ENCODE assay signal across 8 mouse cellular contexts in the genomic region with DNA sequence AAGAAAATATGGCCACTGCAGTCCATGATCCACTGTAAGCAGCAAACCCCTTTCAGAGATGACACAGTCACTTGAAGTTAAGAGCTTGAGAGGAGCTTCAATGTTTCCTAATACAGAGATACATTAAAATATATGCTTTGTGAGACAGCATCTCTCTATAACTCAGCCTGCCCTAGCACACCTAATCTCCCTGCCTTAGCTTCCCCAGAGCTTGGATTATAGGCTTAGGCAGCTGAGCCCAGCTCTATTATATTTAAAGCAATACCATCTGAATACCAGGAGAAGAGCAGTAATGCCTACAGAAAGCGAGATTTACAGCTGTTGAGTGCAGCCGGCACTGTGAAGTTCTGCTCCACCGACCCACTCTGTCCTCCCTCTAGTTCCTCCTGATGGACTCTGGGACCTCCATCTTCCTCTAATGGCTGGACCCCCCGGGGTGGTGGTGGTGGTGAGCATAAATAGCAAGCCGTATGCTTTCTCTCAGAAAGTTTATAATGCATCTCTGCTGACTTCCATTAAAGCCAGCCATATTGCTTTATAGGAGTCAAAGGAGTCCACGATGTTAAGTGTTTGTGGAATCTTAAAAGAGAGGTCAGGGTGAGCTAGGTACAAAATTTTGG. TPM values are rescaled to one million over a fixed set of nuclear protein-coding genes. Genes with fewer than 3 reads are reported as not detected.
DNase-seq lines count a peak whose midpoint lies in the region; ATAC-seq and TF ChIP-seq lines count a peak whose summit lies in the region.

No protein-coding gene starts in this region.

- no peak for DNase-seq in kidney, postnatal 25 days
- no peak for DNase-seq in G1E (ENCODE audit: low spot score)
- no peak for DNase-seq in hindbrain, embryonic 14.5 days (ENCODE audit: low spot score)
- DNase-seq in midbrain, embryonic 11.5 days (ENCODE audit: low spot score, missing footprints) = peak; percentile 81
- no peak for DNase-seq in urinary bladder, postnatal 10 days (ENCODE audit: low spot score)
- no peak for DNase-seq in left cerebral cortex, postnatal 14 days (ENCODE audit: low spot score in 2 of 2)
- DNase-seq in gastrocnemius, postnatal 36 days = no peak

- intact Hi-C loops in left cerebral cortex, postnatal 14 days (cut with DNase I) = no loop called here
- intact Hi-C loops in gastrocnemius, postnatal 36 days (cut with DNase I) = loop anchor here (2.0 kb wide), 1 partner anchor 24 kb away; no protein-coding TSS in a partner anchor

- H3K4me2 ChIP-seq in kidney, embryonic 14.5 days (replicated peaks; ENCODE audit: low read depth, low read length) = peak overlapping the region; percentile 67; the same call in 1 of the 2 replicates
- no peak overlapping the region for H3K4me2 ChIP-seq in hindbrain, embryonic 14.5 days (replicated peaks)
- H3K4me2 ChIP-seq in midbrain, embryonic 11.5 days = peak overlapping the region; percentile 66; the same call in 1 of the 2 replicates

- peaks cover 6% of the 10 kb centered on the region; the same call in 1 of the 2 replicates for H3K4me1 ChIP-seq in kidney, embryonic 14.5 days (ENCODE audit: control insufficient read depth, insufficient read depth, low read length)
- H3K4me1 ChIP-seq in G1E (ENCODE audit: insufficient read depth, low read depth, low read length) = peaks cover 54% of the 10 kb centered on the region
- peaks cover 21% of the 10 kb centered on the region for H3K4me1 ChIP-seq in hindbrain, embryonic 14.5 days (replicated peaks; ENCODE audit: control insufficient read depth, insufficient read depth, low read length)
- H3K4me1 ChIP-seq in midbrain, embryonic 11.5 days (ENCODE audit: control insufficient read depth, insufficient read depth, low read length) = peaks cover 19% of the 10 kb centered on the region

- H3K27ac ChIP-seq in kidney, embryonic 14.5 days (ENCODE audit: low read depth, low read length) = no peak overlapping the region
- H3K27ac ChIP-seq in hindbrain, embryonic 14.5 days = no peak overlapping the region
- H3K27ac ChIP-seq in midbrain, embryonic 11.5 days (ENCODE audit: low read depth, low read length) = no peak overlapping the region

- no peak overlapping the region for H3K4me3 ChIP-seq in kidney, embryonic 14.5 days (ENCODE audit: low read length)
- H3K4me3 ChIP-seq in G1E (ENCODE audit: low read depth, low read length) = peak overlapping the region; percentile 29; the same call in 1 of the 2 replicates
- no peak overlapping the region for H3K4me3 ChIP-seq in hindbrain, embryonic 14.5 days (replicated peaks; ENCODE audit: low read length)
- H3K4me3 ChIP-seq in midbrain, embryonic 11.5 days (ENCODE audit: low read depth, low read length) = no peak overlapping the region

- WGBS in kidney, embryonic 14.5 days = 39% methylated on average over 6 of the region's 6 CpGs
- 78% methylated on average over 6 of the region's 6 CpGs for WGBS in hindbrain, embryonic 14.5 days
- 60% methylated on average over 6 of the region's 6 CpGs for WGBS in midbrain, embryonic 11.5 days

- no peaks in the 10 kb centered on the region for H3K27me3 ChIP-seq in kidney, embryonic 14.5 days (ENCODE audit: control insufficient read depth, insufficient read depth, low read length)
- H3K27me3 ChIP-seq in G1E (ENCODE audit: insufficient read depth, low read length) = no peaks in the 10 kb centered on the region
- no peaks in the 10 kb centered on the region for H3K27me3 ChIP-seq in hindbrain, embryonic 14.5 days (ENCODE audit: control insufficient read depth, insufficient read depth, low read length)
- no peaks in the 10 kb centered on the region for H3K27me3 ChIP-seq in midbrain, embryonic 11.5 days (ENCODE audit: control insufficient read depth, insufficient read depth, low read length)

- H3K36me3 ChIP-seq in kidney, embryonic 14.5 days (ENCODE audit: control insufficient read depth, insufficient read depth, low read length) = no peaks in the 10 kb centered on the region
- peaks cover 10% of the 10 kb centered on the region for H3K36me3 ChIP-seq in G1E (replicated peaks)
- no peaks in the 10 kb centered on the region for H3K36me3 ChIP-seq in hindbrain, embryonic 14.5 days (replicated peaks; ENCODE audit: control insufficient read depth, insufficient read depth)
- H3K36me3 ChIP-seq in midbrain, embryonic 11.5 days (ENCODE audit: control insufficient read depth, insufficient read depth, low read length) = no peaks in the 10 kb centered on the region

- no peaks in the 10 kb centered on the region for H3K9me3 ChIP-seq in kidney, embryonic 14.5 days (ENCODE audit: control insufficient read depth, low read length)
- H3K9me3 ChIP-seq in G1E (replicated peaks) = no peaks in the 10 kb centered on the region
- no peaks in the 10 kb centered on the region for H3K9me3 ChIP-seq in hindbrain, embryonic 14.5 days (ENCODE audit: control insufficient read depth, low read length)
- no peaks in the 10 kb centered on the region for H3K9me3 ChIP-seq in midbrain, embryonic 11.5 days (ENCODE audit: control insufficient read depth, low read length)

- no peak for TF ChIP-seq CTCF in G1E (IDR thresholded peaks at IDR 0.05; ENCODE audit: low read depth, low read length)

- ATAC-seq in kidney, embryonic 14.5 days (ENCODE audit: low FRiP score, low TSS enrichment) = no peak
- ATAC-seq in G1E (ENCODE audit: extremely low read depth, insufficient number of reproducible peaks, low FRiP score, poor library complexity, severe bottlenecking) = no peak
- no peak for ATAC-seq in hindbrain, embryonic 14.5 days (ENCODE audit: low FRiP score)
- no peak for ATAC-seq in midbrain, embryonic 11.5 days (ENCODE audit: low FRiP score)

- H3K9ac ChIP-seq in kidney, embryonic 14.5 days (ENCODE audit: low read depth, low read length) = 0 out of 2 replicates have a peak overlapping the region, but pooled peaks have one; percentile 94
- H3K9ac ChIP-seq in hindbrain, embryonic 14.5 days = peak overlapping the region; percentile 94; the same call in 1 of the 2 replicates
- no peak overlapping the region for H3K9ac ChIP-seq in midbrain, embryonic 11.5 days (ENCODE audit: low read length)

RNA-seq across cellular contexts. Expression of gene Mapk6, which starts 1.2 kb away (rescaled TPM):
- polyA plus RNA-seq in kidney, embryonic 14.5 days (2014; fragmentation: Nextera tagmentation; extraction: Ambion mirVana) = 54.8 and 77.6 TPM in 2 replicates
- 49.2 and 57.6 TPM in 2 replicates for total RNA-seq in G1E (2014; fragmentation: Nextera tagmentation)
- total RNA-seq in G1E (2017) = 45.2 and 49.2 TPM in 2 replicates
- polyA plus RNA-seq in G1E (2012) = 6.2 and 7.6 TPM in 2 replicates
- 185 and 192 TPM in 2 replicates for polyA plus RNA-seq in hindbrain, embryonic 14.5 days (2014; fragmentation: Nextera tagmentation; extraction: Ambion mirVana)
- polyA plus RNA-seq in midbrain, embryonic 11.5 days (2014; fragmentation: Nextera tagmentation; extraction: Ambion mirVana) = 193 and 199 TPM in 2 replicates
- 10 to 100 TPM; 74.9 to 87.9 TPM for total RNA-seq in left cerebral cortex, postnatal 14 days (2021)
- 10 to 100 TPM; 24.9 to 28.4 TPM for total RNA-seq in gastrocnemius, postnatal 36 days (2021)

RNA-seq across cellular contexts. Expression of gene Leo1, which starts 30.3 kb away (rescaled TPM):
- 36.9 and 45.8 TPM in 2 replicates for polyA plus RNA-seq in kidney, embryonic 14.5 days (2014; fragmentation: Nextera tagmentation; extraction: Ambion mirVana)
- 21.1 and 29.5 TPM in 2 replicates for total RNA-seq in G1E (2014; fragmentation: Nextera tagmentation)
- 38.0 and 48.3 TPM in 2 replicates for total RNA-seq in G1E (2017)
- 12.1 and 14.4 TPM in 2 replicates for polyA plus RNA-seq in G1E (2012)
- 36.1 and 36.9 TPM in 2 replicates for polyA plus RNA-seq in hindbrain, embryonic 14.5 days (2014; fragmentation: Nextera tagmentation; extraction: Ambion mirVana)
- 45.2 and 49.9 TPM in 2 replicates for polyA plus RNA-seq in midbrain, embryonic 11.5 days (2014; fragmentation: Nextera tagmentation; extraction: Ambion mirVana)
- total RNA-seq in left cerebral cortex, postnatal 14 days (2021) = 10 to 100 TPM; 27.9 to 29.4 TPM
- total RNA-seq in gastrocnemius, postnatal 36 days (2021) = 10 to 100 TPM; 15.2 to 16.7 TPM
